Mouse (Mus musculus) hindbrain, embryonic 10.5 days (tissue): ENCODE data around the gene Atxn7. TPM values are rescaled to one million over a fixed set of nuclear protein-coding genes. Genes with fewer than 3 reads are reported as not detected.
"Not testable (repeated sequence)": the region's sequence is repeated elsewhere in the genome, so short reads cannot be mapped to it uniquely, and the experiment has no call there.

Experiments
- DNase-seq: peaks from one replicate; pipeline ENCODE4 v3.0.0-alpha.2; 2017; ENCODE audit warnings: low spot score
- H3K27ac ChIP-seq: fragments of 300-500 bp; sonication (generic); 2 replicates; pipeline ENCODE4 v1.5.1; 2016; ENCODE audit warnings: mild to moderate bottlenecking, moderate library complexity
- H3K27me3 ChIP-seq: fragments of 300-500 bp; sonication (generic); 2 replicates; pipeline ENCODE4 v1.6.1; 2016; ENCODE audit warnings: mild to moderate bottlenecking; ENCODE audit not compliant: poor library complexity, insufficient read depth, severe bottlenecking
- H3K36me3 ChIP-seq: fragments of 300-500 bp; sonication (generic); 2 replicates; pipeline ENCODE4 v1.6.1; 2016; ENCODE audit warnings: mild to moderate bottlenecking, moderate library complexity
- H3K4me1 ChIP-seq: fragments of 300-500 bp; sonication (generic); replicated peaks from 2 replicates; pipeline ENCODE4 v1.6.1; 2016; ENCODE audit warnings: mild to moderate bottlenecking
- H3K4me3 ChIP-seq: fragments of 300-500 bp; sonication (generic); 2 replicates; pipeline ENCODE4 v1.5.1; 2016; ENCODE audit warnings: mild to moderate bottlenecking, moderate library complexity
- H3K9me3 ChIP-seq: fragments of 300-500 bp; sonication (generic); 2 replicates; pipeline ENCODE4 v1.6.1; 2016; ENCODE audit warnings: mild to moderate bottlenecking, moderate library complexity
- WGBS: fragments of 180-500 bp; shearing (Covaris S2); methylation state at CpG from one replicate; pipeline ENCODE4 v1.1.7; 2016; 5-methylcytosine and 5-hydroxymethylcytosine counted together
- polyA plus RNA-seq: library from polyadenylated mRNA; unstranded; fragments of >200 nt; fragmentation: Nextera tagmentation; extraction: Ambion mirVana; gene quantifications from 2 replicates; pipeline ENCODE4 v1.2.1, GENCODE M21; 2016

Atxn7 gene
- polyA plus RNA-seq, 1 experiment from 2014 or later, result 3.5 TPM

DNA sequence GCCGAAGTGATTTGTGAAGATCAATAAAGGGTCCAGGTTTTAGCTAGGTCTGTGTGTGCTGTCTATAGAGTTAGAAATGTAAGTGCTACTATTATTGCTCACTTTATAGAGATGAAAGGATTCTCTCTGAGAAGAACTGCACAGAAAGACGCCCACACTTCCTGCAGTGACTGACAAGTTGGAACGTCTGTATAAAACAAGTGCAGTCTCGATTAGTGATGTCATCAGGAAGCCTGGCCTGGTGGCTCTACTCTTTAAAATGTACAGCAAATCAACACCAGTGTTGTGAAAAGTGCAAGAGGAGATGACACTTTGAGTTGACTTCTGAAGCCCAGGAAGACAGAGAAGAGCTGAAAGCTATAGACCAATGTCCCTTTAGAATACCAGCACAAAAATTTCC, 81.1 kb downstream of the Atxn7 start:
- no peak overlapping the region for H3K27ac ChIP-seq

DNA sequence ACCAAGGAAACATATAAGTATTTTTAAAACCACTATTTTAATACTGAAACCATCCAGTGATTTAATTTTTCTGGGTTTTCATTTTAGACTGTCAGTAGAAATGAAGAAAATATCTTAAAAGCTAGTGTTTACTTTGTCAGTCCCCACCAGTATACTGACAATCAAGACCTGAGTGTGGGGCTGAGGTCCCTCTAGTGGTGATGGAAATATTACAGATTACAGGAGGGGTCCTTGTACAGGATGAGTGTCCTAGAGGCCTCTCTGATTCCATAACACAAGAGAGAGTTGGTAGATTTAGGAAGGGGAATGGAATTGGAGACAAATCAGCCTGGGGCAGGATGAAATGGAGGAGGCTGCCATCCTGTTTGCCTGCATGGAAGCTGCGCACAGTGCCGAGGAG, 93.1 kb downstream of the Atxn7 start:
- peaks cover 47% of the 10 kb centered on the region for H3K36me3 ChIP-seq
- DNase-seq, result no peak

More for the DNA sequence above, 81.1 kb downstream of the Atxn7 start:
- H3K36me3 ChIP-seq, result peaks cover 32% of the 10 kb centered on the region
- 83% methylated on average over 4 of the region's 4 CpGs for WGBS
- no peak overlapping the region for H3K4me3 ChIP-seq
- no peaks in the 10 kb centered on the region for H3K27me3 ChIP-seq
- 0 out of 2 replicates have a peak, but pooled peaks cover 3% of the 10 kb centered on the region for H3K9me3 ChIP-seq
- no peak for DNase-seq
- no peaks in the 10 kb centered on the region for H3K4me1 ChIP-seq

DNA sequence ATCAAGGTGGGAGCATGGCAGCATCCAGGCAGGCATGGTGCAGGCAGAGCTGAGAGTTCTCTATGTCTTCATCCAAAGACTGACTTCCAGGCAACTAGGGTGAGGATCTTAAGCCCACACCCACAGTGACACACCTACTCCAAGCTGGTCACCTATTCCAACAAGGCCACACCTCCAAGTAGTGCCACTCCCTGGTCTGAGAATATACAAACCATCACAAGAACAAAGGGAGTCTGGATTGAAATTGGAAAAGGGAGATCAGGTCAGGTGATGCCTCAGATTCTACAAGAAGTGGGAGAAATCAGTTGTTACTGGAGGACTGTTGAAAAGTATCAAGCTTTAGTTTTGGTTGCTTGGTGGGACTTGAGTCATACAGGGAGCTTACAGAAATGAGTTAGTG, 98.4 kb downstream of the Atxn7 start:
- H3K36me3 ChIP-seq, result peaks cover 40% of the 10 kb centered on the region
- H3K4me3 ChIP-seq, H3K27me3 ChIP-seq, DNase-seq, H3K9me3 ChIP-seq, H3K27ac ChIP-seq, H3K4me1 ChIP-seq: not testable (repeated sequence)

More for the DNA sequence above, 93.1 kb downstream of the Atxn7 start:
- Histone ChIP-seq H3K4me1 (no peaks in the 10 kb centered on the region), H3K27me3 (no peaks in the 10 kb centered on the region), H3K9me3 (peaks cover 4% of the 10 kb centered on the region; the same call in 1 of the 2 replicates), H3K4me3 (no peak overlapping the region), H3K27ac (no peak overlapping the region)
- WGBS, result 94% methylated on average over 2 of the region's 2 CpGs

DNA sequence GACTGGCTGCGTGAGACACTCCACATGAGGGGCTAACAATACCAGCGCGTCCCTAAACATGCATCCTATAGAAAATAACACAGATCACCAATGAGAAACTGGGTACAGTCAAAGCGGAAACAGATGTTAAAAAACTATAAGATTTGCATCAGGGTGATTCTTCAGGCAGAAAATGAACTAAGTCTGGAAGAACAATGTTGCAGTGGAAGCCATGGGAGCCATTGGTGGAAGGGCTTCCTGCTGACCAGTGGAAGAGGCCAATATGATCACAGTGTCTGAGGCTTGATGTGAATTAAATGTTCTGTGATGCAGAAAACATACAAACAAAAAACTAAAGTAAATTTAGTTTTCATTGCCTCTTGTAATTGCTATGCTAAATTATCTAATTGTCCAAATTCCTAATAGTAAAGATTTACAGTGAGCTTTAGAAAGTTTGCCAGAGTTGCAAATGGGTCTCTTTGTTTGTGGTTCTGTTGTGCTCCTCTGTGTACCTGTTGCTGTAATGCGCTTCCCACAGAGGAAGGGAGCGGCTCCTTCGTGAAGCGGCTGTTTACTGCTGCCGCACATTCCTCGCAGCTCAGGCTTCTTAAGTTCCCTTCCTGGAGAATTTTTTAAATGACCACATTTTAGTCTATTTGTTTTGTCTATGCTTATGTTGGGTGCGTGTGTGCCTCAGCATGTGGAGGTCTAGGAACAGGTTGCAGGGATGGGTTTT, 101.4 kb downstream of the Atxn7 start:
- H3K9me3 ChIP-seq, result peaks cover 4% of the 10 kb centered on the region; the same call in 1 of the 2 replicates
- H3K27ac ChIP-seq, result no peak overlapping the region
- no peak overlapping the region for H3K4me3 ChIP-seq
- H3K27me3 ChIP-seq, result no peaks in the 10 kb centered on the region
- no peak for DNase-seq
- peaks cover 14% of the 10 kb centered on the region for H3K36me3 ChIP-seq
- WGBS, result 81% methylated on average over 11 of the region's 11 CpGs
- peaks cover 22% of the 10 kb centered on the region for H3K4me1 ChIP-seq

DNA sequence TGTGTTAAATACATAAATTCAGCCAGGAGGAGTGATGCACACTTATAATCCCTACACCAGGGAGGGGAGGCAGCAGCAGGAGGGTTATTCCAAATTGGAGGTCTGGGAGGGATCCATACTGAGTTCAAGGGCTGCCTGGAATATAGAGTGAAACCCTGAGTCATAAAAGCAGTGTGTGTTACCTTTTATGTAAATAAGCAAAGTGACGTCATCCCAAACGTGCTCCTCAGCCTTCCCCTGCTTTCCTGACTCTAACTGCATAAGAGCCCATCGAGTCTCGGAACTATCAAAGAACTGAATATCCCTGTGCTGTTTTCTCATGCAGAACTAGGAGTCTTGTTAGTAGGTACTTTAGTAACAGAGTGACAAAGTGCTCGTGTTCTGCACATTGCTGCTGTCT, 102.1 kb downstream of the Atxn7 start:
- H3K36me3 ChIP-seq, result peaks cover 10% of the 10 kb centered on the region
- H3K4me1 ChIP-seq, result peaks cover 29% of the 10 kb centered on the region
- H3K27me3 ChIP-seq, result no peaks in the 10 kb centered on the region
- peaks cover 1% of the 10 kb centered on the region; the same call in 1 of the 2 replicates for H3K9me3 ChIP-seq
- no peak for DNase-seq
- H3K27ac ChIP-seq, result no peak overlapping the region
- H3K4me3 ChIP-seq, result no peak overlapping the region
- 72% methylated on average over 5 of the region's 5 CpGs for WGBS

DNA sequence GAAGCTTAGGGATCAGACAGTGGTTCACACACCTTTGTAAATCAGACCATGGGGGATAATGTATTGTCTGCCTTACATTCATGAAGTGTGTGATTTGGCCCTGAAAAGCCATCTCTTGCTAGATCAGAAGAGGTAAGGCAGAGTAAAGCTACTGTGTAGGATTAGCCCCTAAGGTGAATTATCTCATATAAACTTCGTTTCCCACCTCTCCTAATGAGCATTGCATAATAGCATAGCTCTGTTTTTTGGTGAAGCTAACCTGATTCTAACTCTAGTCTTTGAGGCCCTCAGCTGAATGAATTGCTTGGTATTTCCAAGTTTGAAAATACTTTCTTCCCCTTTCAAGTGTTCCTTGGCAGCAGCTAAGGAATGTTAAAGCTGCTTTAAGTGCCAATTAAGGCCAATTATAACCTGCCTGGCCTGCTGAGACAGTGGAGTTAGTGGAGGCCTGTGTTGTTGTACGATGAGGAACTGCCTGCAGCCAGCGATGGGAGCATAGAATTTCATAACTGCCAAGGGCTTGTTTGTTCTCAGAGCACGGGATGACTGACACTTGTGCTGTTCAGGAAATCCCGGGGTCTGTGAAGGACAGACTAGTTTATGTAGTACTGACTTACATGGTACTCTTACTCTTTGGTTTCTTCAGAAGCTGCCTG, 103.4 kb downstream of the Atxn7 start:
- 0 out of 2 replicates have a peak overlapping the region, but pooled peaks have one; percentile 45 for H3K27ac ChIP-seq
- H3K4me1 ChIP-seq, result peaks cover 41% of the 10 kb centered on the region
- no peak for DNase-seq
- H3K36me3 ChIP-seq, result 0 out of 2 replicates have a peak, but pooled peaks cover 6% of the 10 kb centered on the region
- H3K9me3 ChIP-seq, result no peaks in the 10 kb centered on the region
- H3K27me3 ChIP-seq, result no peaks in the 10 kb centered on the region
- H3K4me3 ChIP-seq, result no peak overlapping the region
- WGBS, result 31% methylated on average over 5 of the region's 5 CpGs

DNA sequence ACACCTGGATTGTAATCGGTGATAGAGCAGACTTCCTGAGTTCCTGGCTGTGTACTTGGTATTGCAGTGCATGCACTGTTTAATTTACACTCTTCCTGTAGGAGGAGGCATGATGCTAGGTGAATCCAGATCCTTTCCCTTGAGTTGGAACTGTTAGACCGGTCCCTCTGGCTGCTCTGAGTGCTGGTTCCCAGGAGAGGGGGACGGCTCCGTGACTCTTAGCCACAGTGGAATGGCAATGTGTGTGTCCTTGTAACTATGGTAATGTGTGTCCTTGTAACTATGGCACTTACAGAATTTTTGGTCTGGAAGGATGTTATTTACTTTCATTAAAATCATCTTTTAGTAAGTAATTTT, 103.9 kb downstream of the Atxn7 start:
- Histone ChIP-seq H3K36me3 (0 out of 2 replicates have a peak, but pooled peaks cover 6% of the 10 kb centered on the region), H3K4me1 (peaks cover 45% of the 10 kb centered on the region), H3K9me3 (no peaks in the 10 kb centered on the region), H3K4me3 (no peak overlapping the region), H3K27me3 (no peaks in the 10 kb centered on the region), H3K27ac (0 out of 2 replicates have a peak overlapping the region, but pooled peaks have one; percentile 45)
- DNase-seq, result no peak
- 53% methylated on average over 4 of the region's 4 CpGs for WGBS

DNA sequence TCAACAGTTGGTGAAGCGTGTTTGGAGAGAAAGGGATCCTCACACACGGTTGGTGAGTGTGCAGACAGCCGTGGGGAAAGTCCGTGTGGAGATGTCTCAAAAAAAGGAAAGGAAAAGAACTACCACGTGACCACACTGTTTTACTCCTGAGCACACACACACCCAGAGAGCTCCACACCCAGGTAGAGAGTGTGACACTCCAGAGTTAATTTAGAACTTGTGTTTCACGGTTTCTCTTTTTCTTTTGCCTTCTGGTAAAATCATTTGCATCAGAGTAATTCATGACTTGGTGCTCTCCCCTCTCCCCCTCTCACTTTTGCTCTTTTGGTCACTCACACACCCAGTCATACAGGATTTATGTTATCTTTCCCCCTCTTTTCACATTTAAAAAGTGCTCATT, 105.0 kb downstream of the Atxn7 start:
- DNase-seq, result no peak
- peaks cover 57% of the 10 kb centered on the region for H3K4me1 ChIP-seq
- H3K9me3 ChIP-seq, result no peaks in the 10 kb centered on the region
- no peak overlapping the region for H3K4me3 ChIP-seq
- H3K27ac ChIP-seq, result no peak overlapping the region
- H3K27me3 ChIP-seq, result no peaks in the 10 kb centered on the region
- H3K36me3 ChIP-seq, result 0 out of 2 replicates have a peak, but pooled peaks cover 6% of the 10 kb centered on the region
- WGBS, result 78% methylated on average over 6 of the region's 6 CpGs

DNA sequence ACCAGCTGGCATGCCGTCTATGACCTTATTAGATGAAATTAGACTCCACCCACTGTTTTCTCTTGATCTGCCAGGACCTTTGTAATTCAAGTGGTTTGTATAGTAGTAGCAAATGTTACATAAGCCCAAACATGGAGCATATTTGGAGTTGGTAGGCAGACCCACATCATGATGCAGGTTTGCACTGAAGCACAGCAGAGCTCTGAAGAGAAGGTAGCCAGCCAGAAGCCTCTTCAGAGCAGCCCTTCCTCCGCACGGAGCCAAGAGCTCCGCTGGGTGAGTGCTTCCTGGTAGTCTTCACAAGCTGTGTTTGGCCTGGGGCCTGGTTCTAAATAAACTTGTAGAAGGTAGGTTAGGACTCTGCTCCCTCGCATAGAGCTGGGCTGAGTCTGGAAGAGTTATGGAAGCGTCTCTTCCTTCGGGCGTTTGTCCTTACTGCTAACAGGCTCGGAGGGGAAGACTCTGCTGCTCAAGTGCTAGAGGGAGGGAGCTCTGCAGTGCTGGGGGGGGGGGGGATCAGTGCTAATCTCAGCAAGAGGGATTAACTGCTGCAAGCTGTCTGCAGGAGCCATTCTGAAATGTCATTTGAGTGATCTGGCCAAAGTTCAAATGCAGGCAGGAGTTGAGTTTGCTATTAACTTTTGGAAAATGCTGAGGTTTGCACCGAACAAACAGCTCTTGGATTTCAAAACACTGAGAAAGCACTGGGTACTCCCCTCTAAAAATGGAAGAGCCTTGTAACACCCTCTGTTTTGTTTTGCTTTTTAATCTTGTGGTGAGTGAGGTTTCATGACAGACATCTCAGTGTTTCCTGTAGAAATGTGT, 106.6 kb downstream of the Atxn7 start:
- Histone ChIP-seq H3K27ac (peak overlapping the region; percentile 79), H3K4me1 (peaks cover 72% of the 10 kb centered on the region), H3K9me3 (no peaks in the 10 kb centered on the region), H3K4me3 (peak overlapping the region; percentile 28), H3K27me3 (no peaks in the 10 kb centered on the region), H3K36me3 (no peaks in the 10 kb centered on the region)
- peak; percentile 33 for DNase-seq
- WGBS, result 14% methylated on average over 10 of the region's 10 CpGs

DNA sequence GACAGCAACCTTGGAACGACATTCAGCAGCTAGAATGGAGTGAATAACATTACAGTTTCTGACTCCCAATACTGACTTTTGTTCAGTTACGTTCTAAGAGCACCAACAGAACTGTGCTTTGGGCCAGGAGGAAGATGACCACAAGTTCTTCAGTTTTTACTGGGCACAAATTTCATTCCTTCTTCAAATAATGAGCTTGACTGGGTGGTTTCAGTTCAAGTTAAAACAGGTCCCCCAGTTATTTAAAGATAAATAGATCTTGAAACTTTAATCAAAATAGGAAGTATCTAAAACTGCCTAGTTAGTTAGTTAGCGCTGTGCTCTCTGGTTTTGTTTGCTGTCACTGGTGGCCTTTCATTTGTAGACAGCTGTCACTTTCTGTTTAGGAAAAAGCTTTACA, 107.3 kb downstream of the Atxn7 start:
- 19% methylated on average over 3 of the region's 3 CpGs for WGBS
- Histone ChIP-seq H3K27ac (peak overlapping the region; percentile 79), H3K4me1 (peaks cover 74% of the 10 kb centered on the region), H3K27me3 (no peaks in the 10 kb centered on the region), H3K36me3 (no peaks in the 10 kb centered on the region), H3K9me3 (no peaks in the 10 kb centered on the region), H3K4me3 (no peak overlapping the region)
- no peak for DNase-seq

DNA sequence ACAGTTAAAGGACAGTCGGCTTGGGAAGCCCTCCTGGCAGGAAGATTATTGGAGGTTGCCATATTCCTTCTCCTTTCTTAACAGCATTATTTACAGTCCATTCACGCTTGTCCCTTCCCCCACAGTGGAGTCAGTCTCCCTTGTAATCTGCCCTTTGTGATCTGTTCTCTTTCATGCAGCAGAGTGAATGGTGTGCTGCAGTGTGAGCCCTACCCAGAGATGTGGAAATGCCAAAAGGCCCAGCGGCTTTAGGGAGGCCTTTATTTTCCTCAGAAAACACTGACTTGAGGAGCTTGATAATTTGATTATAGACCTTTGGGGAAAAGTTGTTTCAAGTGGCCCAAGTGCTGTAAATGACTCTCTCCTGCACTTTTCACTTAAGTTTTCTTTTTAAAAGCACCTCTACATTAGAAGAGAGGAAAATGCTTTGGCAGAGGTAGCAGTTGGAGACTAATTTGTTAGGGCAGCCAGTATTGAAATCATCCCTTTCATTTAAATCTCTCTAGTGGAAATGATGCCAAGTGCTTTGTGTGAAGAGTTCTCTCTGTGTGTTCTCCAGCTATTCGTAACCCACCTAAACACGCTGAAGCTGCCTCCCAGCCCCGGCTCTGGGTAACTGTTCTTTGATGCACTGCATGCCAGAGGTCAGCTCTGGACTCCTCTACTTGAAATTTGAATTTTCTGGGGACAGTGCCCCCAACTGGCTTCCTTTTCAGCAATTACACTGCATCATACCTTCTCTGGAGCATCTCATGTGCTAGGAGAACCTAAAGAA, 109.5 kb downstream of the Atxn7 start:
- no peak overlapping the region; the same call in 1 of the 2 replicates for H3K4me3 ChIP-seq
- 13% methylated on average over 6 of the region's 6 CpGs for WGBS
- H3K4me1 ChIP-seq, result peaks cover 59% of the 10 kb centered on the region
- DNase-seq, result peak; percentile 43
- H3K27me3 ChIP-seq, result no peaks in the 10 kb centered on the region
- peak overlapping the region; percentile 86 for H3K27ac ChIP-seq
- 0 out of 2 replicates have a peak, but pooled peaks cover 2% of the 10 kb centered on the region for H3K36me3 ChIP-seq
- H3K9me3 ChIP-seq, result no peaks in the 10 kb centered on the region

DNA sequence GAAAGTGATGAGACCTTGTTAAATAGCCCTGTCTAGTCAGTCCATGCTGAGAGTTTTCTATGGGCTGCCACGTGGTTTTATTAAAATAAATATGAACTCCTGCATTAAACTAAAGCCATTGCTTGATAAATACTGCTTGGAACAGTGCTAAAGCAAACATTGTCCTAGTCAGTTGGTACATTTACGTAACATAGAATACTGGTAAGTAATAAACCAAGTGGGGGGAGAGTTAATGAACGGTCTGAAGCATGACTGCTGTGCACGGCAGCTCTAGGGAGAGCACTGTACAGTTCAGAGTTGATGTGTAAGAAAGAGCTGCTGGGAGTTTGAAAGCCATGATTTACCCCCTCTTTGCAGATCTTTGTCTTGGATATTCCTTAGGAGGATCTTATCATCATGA, 110.2 kb downstream of the Atxn7 start:
- no peaks in the 10 kb centered on the region for H3K27me3 ChIP-seq
- WGBS, result 64% methylated on average over 4 of the region's 4 CpGs
- no peak overlapping the region for H3K4me3 ChIP-seq
- no peaks in the 10 kb centered on the region for H3K9me3 ChIP-seq
- H3K27ac ChIP-seq, result peak overlapping the region; percentile 86
- 0 out of 2 replicates have a peak, but pooled peaks cover 2% of the 10 kb centered on the region for H3K36me3 ChIP-seq
- H3K4me1 ChIP-seq, result peaks cover 55% of the 10 kb centered on the region
- no peak for DNase-seq
